Mouse (Mus musculus): ENCODE measurements at regions not wholly inside any gene's neighbourhood (a gene's known extent, or its start where the extent isn't known, plus 50 kb on each side); places are given as distances from the start of the nearest gene placed in this dataset.
"Not testable (repeated sequence)": the region's sequence is repeated elsewhere in the genome, so short reads cannot be mapped to it uniquely, and the experiment has no call there.

DNA sequence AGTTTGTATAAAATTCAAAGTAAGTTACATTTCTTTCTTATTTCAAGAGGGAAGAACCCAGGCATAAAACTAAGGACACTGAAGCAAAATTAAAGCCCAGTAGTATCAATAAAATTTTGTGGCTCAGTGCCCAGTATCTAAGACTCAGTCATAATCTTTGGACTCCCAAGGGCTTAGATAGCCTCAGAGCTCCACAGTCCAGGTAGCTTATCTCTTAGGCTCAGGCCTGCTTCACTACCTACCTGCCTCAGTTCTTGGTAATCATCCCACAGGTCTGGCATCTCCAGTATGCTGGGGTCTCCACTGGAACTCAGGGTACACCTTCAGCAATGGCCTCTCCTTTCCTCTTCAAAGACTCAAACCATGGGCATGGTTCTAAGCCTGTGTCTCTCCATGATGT is 530.3 kb downstream of the Dad1 start:
- H3K4me3 ChIP-seq (ENCODE audit: low read depth, low read length); H3K4me1 ChIP-seq (ENCODE audit: insufficient read depth); H3K9me3 ChIP-seq (ENCODE audit: low read length); H3K36me3 ChIP-seq (replicated peaks; ENCODE audit: insufficient read depth, low read length); H3K27me3 ChIP-seq (ENCODE audit: insufficient read depth, low read length); ATAC-seq; H3K9ac ChIP-seq (replicated peaks); DNase-seq; H3K27ac ChIP-seq (ENCODE audit: low read depth); H3K4me2 ChIP-seq (ENCODE audit: low read depth, low read length): not testable (repeated sequence)

GRCm38 (mm10) chr14:53721901-53722300 is 532.0 kb downstream of the Dad1 start:
- ATAC-seq; H3K9me3 ChIP-seq (ENCODE audit: low read length); H3K27ac ChIP-seq (ENCODE audit: low read depth); H3K27me3 ChIP-seq (ENCODE audit: insufficient read depth, low read length); H3K4me3 ChIP-seq (ENCODE audit: low read depth, low read length); DNase-seq; H3K4me1 ChIP-seq (ENCODE audit: insufficient read depth); H3K36me3 ChIP-seq (replicated peaks; ENCODE audit: insufficient read depth, low read length); H3K4me2 ChIP-seq (ENCODE audit: low read depth, low read length); H3K9ac ChIP-seq (replicated peaks): not testable (repeated sequence)
- 76% methylated on average over 2 of the region's 2 CpGs for WGBS (ENCODE audit: insufficient replicate concordance)

DNA sequence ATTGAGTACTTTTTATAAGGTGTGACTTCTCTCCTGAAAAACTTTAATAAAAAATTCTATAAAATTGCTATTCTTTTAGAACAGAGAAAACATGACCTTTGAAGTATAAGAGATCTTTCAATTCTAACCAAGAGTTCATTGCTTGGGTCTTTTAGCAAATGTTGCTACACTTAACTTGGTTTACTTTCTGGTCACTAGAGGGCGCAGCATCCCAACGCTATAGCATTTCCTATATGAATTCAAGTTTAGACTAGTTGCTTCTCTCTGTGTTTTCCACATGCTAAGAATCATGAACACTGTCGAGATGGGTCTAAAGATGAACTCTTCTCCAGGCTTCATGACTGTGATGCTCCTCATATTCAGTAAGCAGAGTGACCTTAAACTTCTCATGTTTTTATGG is 544.3 kb downstream of the Dad1 start:
- not testable (repeated sequence) for H3K27ac ChIP-seq (ENCODE audit: low read depth); H3K4me2 ChIP-seq (ENCODE audit: low read depth, low read length); H3K9me3 ChIP-seq (ENCODE audit: low read length); H3K4me3 ChIP-seq (ENCODE audit: low read depth, low read length); DNase-seq; H3K27me3 ChIP-seq (ENCODE audit: insufficient read depth, low read length); ATAC-seq; H3K9ac ChIP-seq (replicated peaks); H3K4me1 ChIP-seq (ENCODE audit: insufficient read depth); H3K36me3 ChIP-seq (replicated peaks; ENCODE audit: insufficient read depth, low read length)
- TF ChIP-seq CTCF (IDR thresholded peaks at IDR 0.05; ENCODE audit: low read depth): peak; percentile 51
- WGBS (ENCODE audit: insufficient replicate concordance): 4% methylated on average over 3 of the region's 3 CpGs

DNA sequence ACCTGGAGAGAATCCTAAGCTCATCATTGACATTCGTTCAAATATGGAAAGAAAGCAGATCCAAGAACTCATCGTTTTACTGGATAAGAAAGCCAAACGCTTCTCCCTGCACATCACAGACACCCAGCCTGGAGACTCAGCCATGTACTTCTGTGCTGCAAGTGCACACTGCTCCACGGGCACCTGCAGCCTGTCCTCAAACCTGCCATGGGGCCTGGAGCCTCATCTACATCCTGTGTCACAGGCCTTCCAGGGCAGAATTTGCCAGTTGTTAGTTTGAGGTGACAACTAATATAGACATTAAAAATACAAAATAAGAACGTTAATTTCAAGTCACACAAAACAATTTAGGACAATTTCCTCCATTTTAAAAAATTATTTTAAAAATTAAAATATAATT is 549.6 kb downstream of the Dad1 start:
- H3K9me3 ChIP-seq (ENCODE audit: low read length); H3K4me3 ChIP-seq (ENCODE audit: low read depth, low read length); ATAC-seq; DNase-seq; H3K9ac ChIP-seq (replicated peaks); H3K27ac ChIP-seq (ENCODE audit: low read depth); H3K27me3 ChIP-seq (ENCODE audit: insufficient read depth, low read length); H3K4me2 ChIP-seq (ENCODE audit: low read depth, low read length); H3K4me1 ChIP-seq (ENCODE audit: insufficient read depth); H3K36me3 ChIP-seq (replicated peaks; ENCODE audit: insufficient read depth, low read length): not testable (repeated sequence)
- 75% methylated on average over 5 of the region's 5 CpGs for WGBS (ENCODE audit: insufficient replicate concordance)

DNA sequence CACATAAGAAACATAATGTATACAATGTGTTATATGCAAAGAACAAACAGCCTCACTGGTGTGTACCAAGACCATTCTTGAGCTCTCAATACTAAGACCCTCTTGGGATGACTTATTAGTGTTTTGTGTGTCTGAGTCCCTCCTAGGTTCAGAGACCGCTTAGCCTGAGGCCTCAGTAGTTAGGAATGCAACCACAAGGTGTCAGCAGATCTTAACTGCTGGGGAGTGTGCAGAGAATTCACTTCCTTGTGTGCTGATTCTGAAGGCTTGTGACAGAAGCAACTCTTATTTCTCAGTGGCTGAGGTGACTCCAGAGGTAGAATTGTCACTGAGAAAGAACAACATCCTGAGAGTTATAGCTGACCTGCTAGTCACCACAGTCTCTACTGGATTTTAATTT is 550.3 kb downstream of the Dad1 start:
- H3K27me3 ChIP-seq (ENCODE audit: insufficient read depth, low read length); DNase-seq; H3K27ac ChIP-seq (ENCODE audit: low read depth); H3K9me3 ChIP-seq (ENCODE audit: low read length); H3K4me3 ChIP-seq (ENCODE audit: low read depth, low read length); H3K4me1 ChIP-seq (ENCODE audit: insufficient read depth); ATAC-seq; H3K4me2 ChIP-seq (ENCODE audit: low read depth, low read length); H3K9ac ChIP-seq (replicated peaks); H3K36me3 ChIP-seq (replicated peaks; ENCODE audit: insufficient read depth, low read length): not testable (repeated sequence)
- TF ChIP-seq CTCF (IDR thresholded peaks at IDR 0.05; ENCODE audit: low read depth): peak; percentile 10; the same call in 1 of the 2 replicates
- 27% methylated on average over 1 of the region's 1 CpGs for WGBS (ENCODE audit: insufficient replicate concordance)

DNA sequence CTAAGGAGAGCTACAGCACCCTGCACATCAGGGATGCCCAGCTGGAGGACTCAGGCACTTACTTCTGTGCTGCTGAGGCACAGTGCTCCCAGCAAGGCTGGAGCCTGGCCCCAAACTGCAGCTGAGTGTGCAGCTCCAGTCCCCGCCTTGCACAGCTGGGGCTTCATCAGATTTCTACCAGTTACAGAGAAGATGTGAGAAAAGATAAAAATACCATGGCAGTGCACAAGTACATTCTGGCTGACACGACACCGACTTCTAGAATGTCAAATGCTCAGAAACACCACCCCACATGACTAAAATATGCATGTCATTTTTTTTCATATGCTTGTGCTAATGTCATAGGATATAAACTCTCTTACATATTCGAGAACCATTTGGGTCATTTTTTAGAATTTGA is 569.8 kb downstream of the Dad1 start:
- H3K9me3 ChIP-seq (ENCODE audit: low read length); H3K4me2 ChIP-seq (ENCODE audit: low read depth, low read length); H3K4me1 ChIP-seq (ENCODE audit: insufficient read depth); H3K27me3 ChIP-seq (ENCODE audit: insufficient read depth, low read length); ATAC-seq; DNase-seq; H3K4me3 ChIP-seq (ENCODE audit: low read depth, low read length); H3K9ac ChIP-seq (replicated peaks); H3K36me3 ChIP-seq (replicated peaks; ENCODE audit: insufficient read depth, low read length); H3K27ac ChIP-seq (ENCODE audit: low read depth): not testable (repeated sequence)
- 61% methylated on average over 4 of the region's 4 CpGs for WGBS (ENCODE audit: insufficient replicate concordance)

GRCm38 (mm10) chr14:53683361-53684015 is 570.4 kb downstream of the Dad1 start:
- not testable (repeated sequence) for H3K36me3 ChIP-seq (replicated peaks; ENCODE audit: insufficient read depth, low read length); H3K4me1 ChIP-seq (ENCODE audit: insufficient read depth); H3K27ac ChIP-seq (ENCODE audit: low read depth); H3K27me3 ChIP-seq (ENCODE audit: insufficient read depth, low read length); DNase-seq; H3K9ac ChIP-seq (replicated peaks); H3K4me2 ChIP-seq (ENCODE audit: low read depth, low read length); H3K9me3 ChIP-seq (ENCODE audit: low read length); ATAC-seq; H3K4me3 ChIP-seq (ENCODE audit: low read depth, low read length)
- 59% methylated on average over 9 of the region's 9 CpGs for WGBS (ENCODE audit: insufficient replicate concordance)

DNA sequence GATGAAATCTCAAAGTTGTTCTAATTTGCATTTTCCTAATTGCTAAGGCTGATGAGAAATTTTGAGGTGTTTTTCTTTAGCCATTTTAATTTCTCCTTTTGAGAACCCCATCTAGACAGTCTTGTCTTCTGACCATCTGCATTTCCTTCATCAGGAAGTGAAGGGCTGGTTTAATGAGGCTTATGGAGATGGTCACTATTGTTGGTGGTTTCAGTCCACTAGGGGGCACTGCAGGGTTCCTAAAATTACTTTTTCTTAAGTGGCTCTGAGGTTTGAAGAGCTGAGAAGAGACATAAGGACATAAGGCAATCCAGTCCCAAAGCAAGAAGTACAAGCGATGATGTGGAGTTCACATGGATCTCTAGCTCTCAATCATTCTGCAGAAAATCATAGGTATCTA is 571.2 kb downstream of the Dad1 start:
- not testable (repeated sequence) for ATAC-seq; H3K4me2 ChIP-seq (ENCODE audit: low read depth, low read length); H3K9ac ChIP-seq (replicated peaks); H3K27ac ChIP-seq (ENCODE audit: low read depth); DNase-seq; H3K36me3 ChIP-seq (replicated peaks; ENCODE audit: insufficient read depth, low read length); H3K9me3 ChIP-seq (ENCODE audit: low read length); H3K4me1 ChIP-seq (ENCODE audit: insufficient read depth); H3K27me3 ChIP-seq (ENCODE audit: insufficient read depth, low read length); H3K4me3 ChIP-seq (ENCODE audit: low read depth, low read length)
- 73% methylated on average over 1 of the region's 1 CpGs for WGBS (ENCODE audit: insufficient replicate concordance)

DNA sequence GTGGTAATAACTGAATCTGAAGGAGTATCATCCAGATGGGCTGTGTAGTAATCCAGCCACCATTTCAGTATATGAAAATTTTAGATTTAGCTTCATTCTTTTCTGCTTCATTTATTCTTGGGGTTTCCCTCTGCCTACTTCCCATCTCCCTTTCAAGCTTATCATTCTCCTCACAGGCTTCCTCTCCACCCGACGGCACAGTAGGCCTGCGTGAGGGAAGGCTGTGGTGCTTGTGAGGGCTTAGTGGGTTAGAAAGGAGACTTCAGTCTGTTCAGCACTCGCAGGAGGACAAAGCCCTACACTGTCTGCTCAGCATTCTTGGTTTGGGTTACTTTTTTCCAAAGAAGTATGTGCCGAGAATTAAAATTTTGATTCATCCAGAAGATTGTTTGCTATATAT is 572.6 kb downstream of the Dad1 start:
- not testable (repeated sequence) for H3K4me3 ChIP-seq (ENCODE audit: low read depth, low read length); DNase-seq; ATAC-seq; H3K4me2 ChIP-seq (ENCODE audit: low read depth, low read length); H3K36me3 ChIP-seq (replicated peaks; ENCODE audit: insufficient read depth, low read length); H3K9me3 ChIP-seq (ENCODE audit: low read length); H3K27me3 ChIP-seq (ENCODE audit: insufficient read depth, low read length); H3K27ac ChIP-seq (ENCODE audit: low read depth); H3K9ac ChIP-seq (replicated peaks); H3K4me1 ChIP-seq (ENCODE audit: insufficient read depth)
- 36% methylated on average over 5 of the region's 5 CpGs for WGBS (ENCODE audit: insufficient replicate concordance)
